Mouse (Mus musculus): ENCODE data around the gene Pmepa1.
A peak's percentile ranks its signal among the peaks of the same experiment; 100 is the strongest.

Pmepa1 gene

GRCm38 (mm10) chr2:173275343-173276201 lies 761 bp downstream of the Pmepa1 start:
- peak; percentile 14 to 46 for DNase-seq

- DNase-seq = no peak
These were observed 1.6 kb downstream of the Pmepa1 start for GRCm38 (mm10) chr2:173274428-173275342.

GRCm38 (mm10) chr2:173273885-173274284 lies 2.4 kb downstream of the Pmepa1 start:
- DNase-seq = no peak

GRCm38 (mm10) chr2:173272354-173272900 lies 3.9 kb downstream of the Pmepa1 start:
- DNase-seq = no peak

- DNase-seq = no peak
These were observed 4.8 kb downstream of the Pmepa1 start for GRCm38 (mm10) chr2:173271541-173271940.

- no peak for DNase-seq
These were observed 5.6 kb downstream of the Pmepa1 start for GRCm38 (mm10) chr2:173270601-173271248.

GRCm38 (mm10) chr2:173270196-173270595 lies 6.1 kb downstream of the Pmepa1 start:
- no peak for DNase-seq

- no peak for DNase-seq
These were observed 8.8 kb downstream of the Pmepa1 start for GRCm38 (mm10) chr2:173267562-173267961.

- DNase-seq = no peak
These were observed 9.8 kb downstream of the Pmepa1 start for GRCm38 (mm10) chr2:173266349-173267112.

GRCm38 (mm10) chr2:173265468-173266265 lies 10.7 kb downstream of the Pmepa1 start:
- DNase-seq = no peak

- no peak for DNase-seq
These were observed 11.7 kb downstream of the Pmepa1 start for GRCm38 (mm10) chr2:173264467-173265128.

GRCm38 (mm10) chr2:173263636-173264330 lies 12.6 kb downstream of the Pmepa1 start:
- no peak for DNase-seq

GRCm38 (mm10) chr2:173261497-173261896 lies 14.8 kb downstream of the Pmepa1 start:
- peak; percentile 13 to 14 for DNase-seq

GRCm38 (mm10) chr2:173258459-173259091 lies 17.8 kb downstream of the Pmepa1 start:
- DNase-seq = no peak

- peak; percentile 53 to 54 for DNase-seq
These were observed 18.7 kb downstream of the Pmepa1 start for GRCm38 (mm10) chr2:173257610-173258009.

GRCm38 (mm10) chr2:173256552-173256949 lies 19.8 kb downstream of the Pmepa1 start:
- DNase-seq = no peak

GRCm38 (mm10) chr2:173255810-173256551 lies 20.4 kb downstream of the Pmepa1 start:
- no peak for DNase-seq
